In genomic region chr10:80911354-80911753, GRCm38 (mm10) we compare ENCODE assay signal across 22 mouse cellular contexts. TPM values are rescaled to one million over a fixed set of nuclear protein-coding genes. Genes with fewer than 3 reads are reported as not detected.
DNase-seq lines count a peak whose midpoint lies in the region; ATAC-seq and TF ChIP-seq lines count a peak whose summit lies in the region.
"Had no signal": no experiment of that assay in that cellular context is flagged by ENCODE, and none has a peak within 500 bp of the region (broad histone marks: within the 10 kb centered on the region; RNA-seq: fewer than 3 reads in every experiment).

No protein-coding gene starts in this region.

- WGBS in embryonic facial prominence, embryonic 12.5 days: 94% methylated on average over 4 of the region's 4 CpGs
- 77% methylated on average over 4 of the region's 4 CpGs for WGBS in embryonic facial prominence, embryonic 15.5 days

- no peaks in the 10 kb centered on the region for H3K27me3 ChIP-seq in embryonic facial prominence, embryonic 12.5 days
- no peaks in the 10 kb centered on the region for H3K27me3 ChIP-seq in embryonic facial prominence, embryonic 15.5 days
- H3K27me3 ChIP-seq: embryonic facial prominence, embryonic 13.5 days; forebrain, embryonic 15.5 days; heart, embryonic 13.5 days; hindbrain, embryonic 12.5 days had no signal

- H3K4me1 ChIP-seq in embryonic facial prominence, embryonic 12.5 days: peaks cover 3% of the 10 kb centered on the region; the same call in 1 of the 2 replicates
- H3K4me1 ChIP-seq in embryonic facial prominence, embryonic 15.5 days: peaks cover 19% of the 10 kb centered on the region

- H3K36me3 ChIP-seq in embryonic facial prominence, embryonic 12.5 days: peaks cover 83% of the 10 kb centered on the region
- peaks cover 79% of the 10 kb centered on the region for H3K36me3 ChIP-seq in embryonic facial prominence, embryonic 15.5 days
- H3K36me3 ChIP-seq: G1E had no signal

- no peaks in the 10 kb centered on the region for H3K9me3 ChIP-seq in embryonic facial prominence, embryonic 12.5 days
- no peaks in the 10 kb centered on the region for H3K9me3 ChIP-seq in embryonic facial prominence, embryonic 15.5 days (replicated peaks)
- H3K9me3 ChIP-seq: embryonic facial prominence, embryonic 13.5 days; forebrain, embryonic 15.5 days; G1E; heart, embryonic 13.5 days; hindbrain, embryonic 12.5 days had no signal

- no peak overlapping the region for H3K4me2 ChIP-seq in embryonic facial prominence, embryonic 12.5 days (replicated peaks)
- H3K4me2 ChIP-seq in embryonic facial prominence, embryonic 15.5 days (replicated peaks): no peak overlapping the region
- H3K4me2 ChIP-seq: embryonic facial prominence, embryonic 13.5 days; forebrain, embryonic 15.5 days; heart, embryonic 13.5 days; hindbrain, embryonic 12.5 days had no signal

- H3K9ac ChIP-seq in embryonic facial prominence, embryonic 12.5 days: no peak overlapping the region
- H3K9ac ChIP-seq in embryonic facial prominence, embryonic 15.5 days: no peak overlapping the region
- H3K9ac ChIP-seq: forebrain, embryonic 15.5 days; heart, embryonic 13.5 days; hindbrain, embryonic 12.5 days had no signal

- intact Hi-C loops in gastrocnemius, adult 2 months (cut with DNase I): no loop called here

- no peak for DNase-seq in gastrocnemius, adult 2 months
- no peak for DNase-seq in gastrocnemius, postnatal 4 days (ENCODE audit: low spot score in 2 of 2)
- no peak for DNase-seq in thymus, postnatal 10 days (ENCODE audit: low spot score in 2 of 2)
- DNase-seq in ovary, postnatal 10 days (ENCODE audit: low spot score): no peak
- DNase-seq: adrenal gland, adult 8-10 months; adrenal gland, postnatal 36 days; cerebellum, adult 9-11 months; gastrocnemius, postnatal 10 days; heart, postnatal 36 days; kidney, adult 11 months had no signal

- H3K4me3 ChIP-seq in gastrocnemius, adult 2 months: no peak overlapping the region
- no peak overlapping the region for H3K4me3 ChIP-seq in embryonic facial prominence, embryonic 12.5 days
- H3K4me3 ChIP-seq in embryonic facial prominence, embryonic 15.5 days (replicated peaks): no peak overlapping the region
- H3K4me3 ChIP-seq: embryonic facial prominence, embryonic 13.5 days; erythroblast, embryonic 14.5 days; forebrain, embryonic 15.5 days; heart, embryonic 13.5 days; hindbrain, embryonic 12.5 days had no signal

- peak overlapping the region; percentile 43 for H3K27ac ChIP-seq in gastrocnemius, adult 2 months
- H3K27ac ChIP-seq in embryonic facial prominence, embryonic 12.5 days: no peak overlapping the region
- H3K27ac ChIP-seq in embryonic facial prominence, embryonic 15.5 days (replicated peaks): no peak overlapping the region
- H3K27ac ChIP-seq: embryonic facial prominence, embryonic 13.5 days; forebrain, embryonic 15.5 days; heart, embryonic 13.5 days; hindbrain, embryonic 12.5 days; hindbrain, postnatal 0 days had no signal

- TF ChIP-seq CTCF in gastrocnemius, adult 2 months (IDR thresholded peaks at IDR 0.05): no peak

- ATAC-seq in embryonic facial prominence, embryonic 12.5 days (ENCODE audit: insufficient number of reproducible peaks, insufficient read depth, low FRiP score, low TSS enrichment): 0 out of 2 replicates have a peak, but pooled peaks have one; percentile 10
- peak; percentile 25; the same call in 1 of the 2 replicates for ATAC-seq in embryonic facial prominence, embryonic 15.5 days (ENCODE audit: insufficient number of reproducible peaks, low FRiP score, low TSS enrichment, low read depth)
- ATAC-seq: CD4-positive, CD25-positive, alpha-beta regulatory T cell, adult 4 months; forebrain, embryonic 15.5 days; hindbrain, postnatal 0 days had no signal

RNA-seq across cellular contexts. Expression of gene Lmnb2, which starts 6.7 kb away (rescaled TPM):
- total RNA-seq in gastrocnemius, adult 2 months (2021): 1 to 10 TPM; 1.9 to 3.0 TPM
- total RNA-seq in gastrocnemius, postnatal 4 days (2021): 10 to 100 TPM; 46.8 to 50.5 TPM
- 70.3 TPM in 2 replicates for polyA plus RNA-seq in embryonic facial prominence, embryonic 12.5 days (2016; fragmentation: Nextera tagmentation; extraction: Ambion mirVana)
- polyA plus RNA-seq in embryonic facial prominence, embryonic 15.5 days (2015; fragmentation: Nextera tagmentation; extraction: Ambion mirVana): 56.7 and 60.1 TPM in 2 replicates

RNA-seq across cellular contexts. Expression of gene Timm13, which starts 10.6 kb away (rescaled TPM):
- total RNA-seq in gastrocnemius, adult 2 months (2021): 100 to 1,000 TPM; 110 to 139 TPM
- 100 to 1,000 TPM; 120 to 134 TPM for total RNA-seq in gastrocnemius, postnatal 4 days (2021)
- polyA plus RNA-seq in embryonic facial prominence, embryonic 12.5 days (2016; fragmentation: Nextera tagmentation; extraction: Ambion mirVana): 308 and 322 TPM in 2 replicates
- polyA plus RNA-seq in embryonic facial prominence, embryonic 15.5 days (2015; fragmentation: Nextera tagmentation; extraction: Ambion mirVana): 337 and 339 TPM in 2 replicates

RNA-seq across cellular contexts. Expression of gene Gadd45b, which starts 18.5 kb away (rescaled TPM):
- 10 to 100 TPM; 23.6 to 28.4 TPM for total RNA-seq in gastrocnemius, adult 2 months (2021)
- total RNA-seq in gastrocnemius, postnatal 4 days (2021): 10 to 100 TPM; 13.5 to 16.3 TPM
- polyA plus RNA-seq in embryonic facial prominence, embryonic 12.5 days (2016; fragmentation: Nextera tagmentation; extraction: Ambion mirVana): 15.9 and 20.5 TPM in 2 replicates
- 43.7 and 46.6 TPM in 2 replicates for polyA plus RNA-seq in embryonic facial prominence, embryonic 15.5 days (2015; fragmentation: Nextera tagmentation; extraction: Ambion mirVana)

RNA-seq across cellular contexts. Expression of gene Tmprss9, which starts 39.7 kb away (rescaled TPM):
- under 1 TPM in 1 of 2 experiments, not detected in 1; 0.08 TPM for total RNA-seq in gastrocnemius, adult 2 months (2021)
- under 1 TPM in 1 of 2 experiments, not detected in 1; 0.10 TPM for total RNA-seq in gastrocnemius, postnatal 4 days (2021)
- 0.09 and 0.10 TPM in 2 replicates for polyA plus RNA-seq in embryonic facial prominence, embryonic 12.5 days (2016; fragmentation: Nextera tagmentation; extraction: Ambion mirVana)
- 0.04 and 0.05 TPM in 2 replicates for polyA plus RNA-seq in embryonic facial prominence, embryonic 15.5 days (2015; fragmentation: Nextera tagmentation; extraction: Ambion mirVana)
- total RNA-seq: adrenal gland, postnatal 36 days; heart, adult 8-10 months; heart, postnatal 36 days had no signal
- polyA plus RNA-seq: CD4-positive, CD25-positive, alpha-beta regulatory T cell, adult 4 months; embryonic facial prominence, embryonic 13.5 days; heart, postnatal 0 days had no signal

RNA-seq across cellular contexts. Expression of gene Sppl2b, which starts 56.3 kb away (rescaled TPM):
- 10 to 100 TPM; 11.3 to 18.5 TPM for total RNA-seq in gastrocnemius, adult 2 months (2021)
- total RNA-seq in gastrocnemius, postnatal 4 days (2021): 10 to 100 TPM; 30.9 to 38.6 TPM
- polyA plus RNA-seq in embryonic facial prominence, embryonic 12.5 days (2016; fragmentation: Nextera tagmentation; extraction: Ambion mirVana): 52.0 and 53.0 TPM in 2 replicates
- 51.3 and 60.7 TPM in 2 replicates for polyA plus RNA-seq in embryonic facial prominence, embryonic 15.5 days (2015; fragmentation: Nextera tagmentation; extraction: Ambion mirVana)

Comparison
In these comparisons a context has a peak if more than half of its experiments do, and no peak if none do; other contexts are left out.
1. RNA of gene Lmnb2, which starts 6.7 kb away (total RNA-seq): 46.8 to 50.5 TPM in gastrocnemius, postnatal 4 days; 1.9 to 3.0 TPM in gastrocnemius, adult 2 months; every median in the first group is over 10 times any median in the second.